Comparison of ENCODE assay signal across 19 mouse cellular contexts in genomic region chr9:67034677-67035076, GRCm38 (mm10). TPM values are rescaled to one million over a fixed set of nuclear protein-coding genes. Genes with fewer than 3 reads are reported as not detected.
DNase-seq lines count a peak whose midpoint lies in the region; ATAC-seq and TF ChIP-seq lines count a peak whose summit lies in the region.
"Had no signal": no experiment of that assay in that cellular context is flagged by ENCODE, and none has a peak within 500 bp of the region (broad histone marks: within the 10 kb centered on the region; RNA-seq: fewer than 3 reads in every experiment).

No protein-coding gene starts in this region.

- TF ChIP-seq EP300 in lung, postnatal 0 days (IDR thresholded peaks at IDR 0.05) = no peak
- no peak for TF ChIP-seq EP300 in stomach, postnatal 0 days (optimal IDR thresholded peaks at IDR 0.05)

- 87% methylated on average over 4 of the region's 4 CpGs for WGBS in intestine, postnatal 0 days
- WGBS in intestine, embryonic 16.5 days = 92% methylated on average over 4 of the region's 4 CpGs
- 76% methylated on average over 4 of the region's 4 CpGs for WGBS in lung, postnatal 0 days
- 87% methylated on average over 4 of the region's 4 CpGs for WGBS in stomach, postnatal 0 days

- no peak for ATAC-seq in intestine, postnatal 0 days
- no peak for ATAC-seq in intestine, embryonic 16.5 days
- no peak; the same call in 1 of the 2 replicates for ATAC-seq in lung, postnatal 0 days
- ATAC-seq in stomach, postnatal 0 days (ENCODE audit: low FRiP score, low TSS enrichment) = no peak
- ATAC-seq: forebrain, embryonic 15.5 days had no signal

- peaks cover 10% of the 10 kb centered on the region for H3K4me1 ChIP-seq in intestine, postnatal 0 days (replicated peaks; ENCODE audit: control insufficient read depth, insufficient read depth, low read length)
- peaks cover 21% of the 10 kb centered on the region for H3K4me1 ChIP-seq in intestine, embryonic 16.5 days (ENCODE audit: control insufficient read depth, insufficient read depth, low read length)
- peaks cover 9% of the 10 kb centered on the region; the same call in 1 of the 2 replicates for H3K4me1 ChIP-seq in lung, postnatal 0 days (ENCODE audit: insufficient read depth, low read depth, low read length)
- H3K4me1 ChIP-seq in stomach, postnatal 0 days (replicated peaks; ENCODE audit: control insufficient read depth, insufficient read depth) = peaks cover 5% of the 10 kb centered on the region; the same call in 1 of the 2 replicates

- no peaks in the 10 kb centered on the region for H3K9me3 ChIP-seq in intestine, postnatal 0 days (ENCODE audit: control insufficient read depth)
- H3K9me3 ChIP-seq in intestine, embryonic 16.5 days (ENCODE audit: control insufficient read depth, low read length) = peaks cover 6% of the 10 kb centered on the region; the same call in 1 of the 2 replicates
- no peaks in the 10 kb centered on the region for H3K9me3 ChIP-seq in lung, postnatal 0 days (ENCODE audit: low read length)
- H3K9me3 ChIP-seq in stomach, postnatal 0 days (ENCODE audit: control insufficient read depth, low read length) = no peaks in the 10 kb centered on the region
- H3K9me3 ChIP-seq: forebrain, embryonic 15.5 days had no signal

- peak overlapping the region; percentile 29; the same call in 1 of the 2 replicates for H3K27ac ChIP-seq in intestine, postnatal 0 days (ENCODE audit: low read depth, low read length)
- no peak overlapping the region for H3K27ac ChIP-seq in intestine, embryonic 16.5 days (ENCODE audit: low read length)
- no peak overlapping the region for H3K27ac ChIP-seq in lung, postnatal 0 days (ENCODE audit: low read length)
- H3K27ac ChIP-seq in stomach, postnatal 0 days (replicated peaks) = no peak overlapping the region
- H3K27ac ChIP-seq: forebrain, embryonic 15.5 days; heart, embryonic 10.5 days; liver, embryonic 13.5 days had no signal

- no peak overlapping the region for H3K4me2 ChIP-seq in intestine, postnatal 0 days (replicated peaks; ENCODE audit: low read depth)
- H3K4me2 ChIP-seq in intestine, embryonic 16.5 days (ENCODE audit: low read depth, low read length) = no peak overlapping the region
- H3K4me2 ChIP-seq in lung, postnatal 0 days (replicated peaks; ENCODE audit: low read depth, low read length) = no peak overlapping the region
- no peak overlapping the region for H3K4me2 ChIP-seq in stomach, postnatal 0 days (replicated peaks; ENCODE audit: low read depth)
- H3K4me2 ChIP-seq: forebrain, embryonic 15.5 days; liver, embryonic 13.5 days had no signal

- TF ChIP-seq CTCF in intestine, postnatal 0 days (IDR thresholded peaks at IDR 0.05; ENCODE audit: low read depth) = peak; percentile 56
- TF ChIP-seq CTCF in lung, postnatal 0 days (IDR thresholded peaks at IDR 0.05) = peak; percentile 56
- TF ChIP-seq CTCF in stomach, postnatal 0 days (IDR thresholded peaks at IDR 0.05; ENCODE audit: low read depth) = peak; percentile 61

- DNase-seq in lung, postnatal 0 days (ENCODE audit: low spot score) = peak; percentile 48
- DNase-seq in lung, postnatal 4 days = no peak
- peak; percentile 62 for DNase-seq in R1 (ENCODE audit: low read depth, low spot score)
- DNase-seq in stomach, postnatal 0 days (ENCODE audit: low spot score) = no peak
- no peak for DNase-seq in spleen, adult 18-20 months
- DNase-seq: adrenal gland, postnatal 14 days; cerebellum, adult 8-10 months; embryo, embryonic 11 days; gastrocnemius, postnatal 10 days; heart, postnatal 36 days; layer of hippocampus, adult 9-11 months; liver, embryonic 13.5 days; midbrain, embryonic 14.5 days; right cerebral cortex, postnatal 14 days; thymus, adult 18-20 months had no signal

- no peak overlapping the region for H3K9ac ChIP-seq in intestine, postnatal 0 days (ENCODE audit: low read depth, low read length)
- H3K9ac ChIP-seq in intestine, embryonic 16.5 days (ENCODE audit: low read depth, low read length) = no peak overlapping the region
- H3K9ac ChIP-seq in lung, postnatal 0 days (replicated peaks; ENCODE audit: low read depth) = no peak overlapping the region
- H3K9ac ChIP-seq in stomach, postnatal 0 days (ENCODE audit: low read length) = no peak overlapping the region
- H3K9ac ChIP-seq: forebrain, embryonic 15.5 days; liver, embryonic 13.5 days had no signal

- H3K36me3 ChIP-seq in intestine, postnatal 0 days (ENCODE audit: control insufficient read depth, insufficient read depth) = peaks cover 66% of the 10 kb centered on the region
- peaks cover 38% of the 10 kb centered on the region for H3K36me3 ChIP-seq in intestine, embryonic 16.5 days (ENCODE audit: control insufficient read depth, insufficient read depth, low read length)
- H3K36me3 ChIP-seq in lung, postnatal 0 days (ENCODE audit: insufficient read depth, low read length) = peaks cover 55% of the 10 kb centered on the region
- H3K36me3 ChIP-seq in stomach, postnatal 0 days (ENCODE audit: control insufficient read depth, insufficient read depth, low read length) = peaks cover 50% of the 10 kb centered on the region

- H3K27me3 ChIP-seq in intestine, postnatal 0 days (replicated peaks; ENCODE audit: control insufficient read depth, insufficient read depth, low read length) = no peaks in the 10 kb centered on the region
- no peaks in the 10 kb centered on the region for H3K27me3 ChIP-seq in intestine, embryonic 16.5 days (replicated peaks; ENCODE audit: control insufficient read depth, insufficient read depth, low read length)
- H3K27me3 ChIP-seq in lung, postnatal 0 days (replicated peaks; ENCODE audit: insufficient read depth, low read length) = no peaks in the 10 kb centered on the region
- H3K27me3 ChIP-seq in stomach, postnatal 0 days (ENCODE audit: control insufficient read depth, insufficient read depth, low read length) = no peaks in the 10 kb centered on the region
- H3K27me3 ChIP-seq: forebrain, embryonic 15.5 days; liver, embryonic 13.5 days had no signal

- H3K4me3 ChIP-seq in intestine, postnatal 0 days (ENCODE audit: low read depth, low read length) = no peak overlapping the region
- H3K4me3 ChIP-seq in intestine, embryonic 16.5 days (ENCODE audit: low read length) = no peak overlapping the region
- H3K4me3 ChIP-seq in lung, postnatal 0 days (ENCODE audit: low read depth, low read length) = no peak overlapping the region
- H3K4me3 ChIP-seq in stomach, postnatal 0 days (ENCODE audit: low read depth, low read length) = no peak overlapping the region
- H3K4me3 ChIP-seq: forebrain, embryonic 15.5 days; heart, embryonic 10.5 days; liver, embryonic 13.5 days had no signal

RNA-seq across cellular contexts. Expression of gene Tpm1, which starts 14.5 kb away (rescaled TPM):
- 1,318 and 1,424 TPM in 2 replicates for polyA plus RNA-seq in intestine, postnatal 0 days (2015; fragmentation: Nextera tagmentation; extraction: Ambion mirVana)
- 1,080 and 1,114 TPM in 2 replicates for polyA plus RNA-seq in intestine, embryonic 16.5 days (2015; fragmentation: Nextera tagmentation; extraction: Ambion mirVana)
- 695 and 781 TPM in 2 replicates for polyA plus RNA-seq in lung, postnatal 0 days (2015; fragmentation: Nextera tagmentation; extraction: Ambion mirVana)
- polyA plus RNA-seq in stomach, postnatal 0 days (2015; fragmentation: Nextera tagmentation; extraction: Ambion mirVana) = 1,738 and 2,538 TPM in 2 replicates

RNA-seq across cellular contexts. Expression of gene Lactb, which starts 59.4 kb away (rescaled TPM):
- 14.9 and 17.2 TPM in 2 replicates for polyA plus RNA-seq in intestine, postnatal 0 days (2015; fragmentation: Nextera tagmentation; extraction: Ambion mirVana)
- 5.6 and 6.7 TPM in 2 replicates for polyA plus RNA-seq in intestine, embryonic 16.5 days (2015; fragmentation: Nextera tagmentation; extraction: Ambion mirVana)
- 13.8 and 15.4 TPM in 2 replicates for polyA plus RNA-seq in lung, postnatal 0 days (2015; fragmentation: Nextera tagmentation; extraction: Ambion mirVana)
- polyA plus RNA-seq in stomach, postnatal 0 days (2015; fragmentation: Nextera tagmentation; extraction: Ambion mirVana) = 11.8 and 12.2 TPM in 2 replicates

Comparison
In these comparisons a context has a peak if more than half of its experiments do, and no peak if none do; other contexts are left out.
1. DNase-seq: peak in lung, postnatal 0 days (single experiment) and R1 (single experiment); none in lung, postnatal 4 days (0 of 2), stomach, postnatal 0 days (single experiment) and spleen, adult 18-20 months (0 of 2).
2. Peak in every context shown above with its lines, with median percentiles within 50 percentile points of each other: CTCF ChIP-seq.